Mouse (Mus musculus) retina, postnatal 7 days (tissue): ENCODE results near the gene Csdc2.
"Not testable (repeated sequence)": the region's sequence is repeated elsewhere in the genome, so short reads cannot be mapped to it uniquely, and the experiment has no call there.

Source experiments
- DNase-seq: peaks from one replicate; pipeline ENCODE4 v3.0.0-alpha.2; 2012; ENCODE audit warnings: low read depth, low spot score

Csdc2 gene

DNA sequence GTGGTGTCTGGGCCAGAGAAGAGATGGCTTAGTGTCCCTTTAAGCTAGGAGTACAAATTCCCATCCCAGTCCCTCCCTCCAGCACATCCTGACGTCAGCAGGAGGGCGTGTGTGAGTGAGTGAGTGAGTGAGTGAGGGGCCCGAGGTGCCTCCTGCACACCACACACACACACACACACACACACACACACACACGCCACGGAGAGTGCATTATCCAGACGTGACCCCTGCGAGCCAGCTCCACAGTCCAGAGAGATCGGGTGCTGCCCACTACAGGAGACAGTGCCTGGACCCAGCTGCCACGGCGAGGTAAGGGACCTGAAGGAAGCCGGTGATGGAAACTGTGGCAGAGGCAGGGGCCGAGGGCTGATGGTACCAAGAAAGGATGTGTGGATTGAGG, at the start of gene Csdc2:
Gene Csdc2, plus strand, starts transcription at position 81 of the 400 bp plus-strand sequence.
- peak; percentile 55 for DNase-seq

DNA sequence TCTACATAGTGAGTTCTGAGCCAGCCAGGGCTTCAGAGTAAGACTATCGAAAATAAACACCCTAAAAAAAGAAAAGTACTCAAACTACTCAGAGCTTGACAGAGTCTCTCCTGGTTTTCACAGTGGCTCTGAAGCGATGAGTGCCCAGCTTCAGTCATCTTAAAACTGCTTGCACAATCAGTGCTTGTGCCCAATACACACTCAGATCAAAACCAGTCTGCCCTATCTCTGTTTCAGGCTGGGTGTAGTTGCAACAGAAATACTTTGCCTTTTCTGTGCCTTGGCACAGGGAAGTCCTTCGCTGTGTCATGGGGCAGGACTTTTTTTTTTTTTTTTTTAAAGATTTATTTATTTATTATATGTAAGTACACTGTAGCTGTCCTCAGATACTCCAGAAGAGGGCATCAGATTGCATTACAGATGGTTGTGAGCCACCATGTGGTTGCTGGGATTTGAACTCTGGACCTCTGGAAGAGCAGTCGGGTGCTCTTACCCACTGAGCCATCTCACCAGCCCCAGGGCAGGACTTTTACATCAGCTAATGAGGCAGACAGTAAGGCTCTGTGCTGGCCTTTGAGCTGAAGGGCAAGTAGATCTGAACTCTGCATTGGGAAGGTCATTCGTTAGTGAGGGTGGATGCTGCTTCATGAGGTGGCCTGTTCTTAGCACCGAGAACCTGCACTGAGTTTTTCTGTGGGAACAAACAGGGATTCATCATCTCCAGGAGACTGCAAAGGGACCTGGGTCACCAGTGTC, 49.6 kb upstream of the Csdc2 start:
- no peak for DNase-seq

- DNase-seq, result no peak
Observed at GRCm38 (mm10) chr15:81889175-81889574, 47.4 kb upstream of the Csdc2 start.

- DNase-seq, result no peak
Observed at GRCm38 (mm10) chr15:81891140-81891802, 45.3 kb upstream of the Csdc2 start.

DNA sequence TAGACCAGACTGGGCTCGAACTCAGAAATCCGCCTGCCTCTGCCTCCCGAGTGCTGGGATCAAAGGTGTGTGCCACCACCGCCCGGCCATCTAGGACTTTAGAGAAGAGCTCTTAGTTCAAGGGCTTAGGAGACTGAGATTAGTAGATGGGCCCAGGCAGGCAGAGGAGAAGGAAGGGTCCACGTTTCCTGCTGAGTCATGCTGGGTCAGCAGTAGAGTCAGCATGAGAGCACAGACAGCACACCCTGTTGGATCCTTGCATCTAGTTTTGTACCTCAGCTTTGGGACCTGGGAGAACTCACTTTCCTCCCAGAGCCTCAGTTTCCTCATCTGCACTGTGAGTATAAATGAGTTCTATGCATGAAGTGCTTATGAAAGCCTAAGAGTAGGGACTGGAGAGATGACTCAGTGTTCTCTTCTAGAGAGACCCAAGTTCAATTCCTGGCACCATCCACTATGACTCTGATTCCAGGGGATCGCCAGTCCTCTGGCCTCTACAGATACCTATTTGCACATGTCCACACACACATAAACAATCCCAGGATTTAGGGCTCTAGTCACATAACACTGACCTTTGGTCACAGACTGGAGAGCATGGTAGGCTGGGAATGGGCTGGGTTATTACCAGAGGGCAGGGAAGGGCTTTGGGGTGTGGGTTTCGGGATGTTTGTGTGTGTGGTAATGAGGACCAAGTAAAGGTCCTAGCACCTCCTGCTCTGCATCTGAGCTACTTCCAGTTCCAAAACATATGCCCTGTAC, 44.6 kb upstream of the Csdc2 start:
- DNase-seq, result no peak

DNA sequence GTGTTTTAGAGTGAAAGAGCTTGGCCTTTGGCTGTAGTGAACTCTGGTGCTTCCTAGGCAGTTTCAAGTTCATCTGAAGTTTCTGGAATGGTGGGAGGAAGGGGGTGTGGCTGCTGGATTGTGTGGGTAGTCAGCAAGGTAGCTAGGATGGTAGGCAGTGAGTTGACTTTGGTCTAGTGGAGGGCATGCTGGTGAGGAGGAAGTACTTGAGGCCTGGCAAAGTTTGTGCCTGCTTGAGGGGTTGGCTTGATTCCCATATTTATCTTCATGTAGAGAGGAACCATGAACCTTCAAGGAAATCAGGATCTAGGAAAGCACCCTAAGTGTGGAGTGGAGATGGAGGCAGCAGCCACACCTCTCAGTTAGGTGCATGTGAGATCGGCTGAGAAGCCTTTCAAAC, 42.6 kb upstream of the Csdc2 start:
- no peak for DNase-seq

GRCm38 (mm10) chr15:81896407-81896806, 40.2 kb upstream of the Csdc2 start:
- DNase-seq, result no peak

- DNase-seq, result no peak
Observed at GRCm38 (mm10) chr15:81897607-81898285, 38.8 kb upstream of the Csdc2 start.

GRCm38 (mm10) chr15:81898751-81899150, 37.8 kb upstream of the Csdc2 start:
- DNase-seq, result no peak

DNA sequence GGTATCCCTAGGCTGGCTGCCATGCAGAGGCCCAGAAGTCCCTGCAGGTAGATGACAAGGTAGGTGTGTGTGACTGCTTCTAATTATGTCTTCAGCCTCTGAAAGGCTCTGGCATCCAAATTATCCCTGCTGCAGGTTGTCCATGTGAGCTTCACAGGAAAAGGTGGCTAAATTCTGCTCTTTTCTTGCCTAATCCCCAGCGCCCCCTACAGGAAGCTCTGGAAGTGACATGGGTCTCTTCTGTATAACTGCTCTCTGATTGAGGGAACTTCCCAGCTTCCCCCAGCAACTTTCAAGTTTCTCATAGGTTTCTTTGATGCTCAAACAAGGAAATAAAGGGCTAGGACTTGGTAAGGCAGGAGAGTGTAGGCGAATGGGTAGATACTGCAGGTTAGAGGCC, 31.6 kb upstream of the Csdc2 start:
- peak; percentile 67 for DNase-seq

GRCm38 (mm10) chr15:81907953-81908352, 28.6 kb upstream of the Csdc2 start:
- DNase-seq, result no peak

DNA sequence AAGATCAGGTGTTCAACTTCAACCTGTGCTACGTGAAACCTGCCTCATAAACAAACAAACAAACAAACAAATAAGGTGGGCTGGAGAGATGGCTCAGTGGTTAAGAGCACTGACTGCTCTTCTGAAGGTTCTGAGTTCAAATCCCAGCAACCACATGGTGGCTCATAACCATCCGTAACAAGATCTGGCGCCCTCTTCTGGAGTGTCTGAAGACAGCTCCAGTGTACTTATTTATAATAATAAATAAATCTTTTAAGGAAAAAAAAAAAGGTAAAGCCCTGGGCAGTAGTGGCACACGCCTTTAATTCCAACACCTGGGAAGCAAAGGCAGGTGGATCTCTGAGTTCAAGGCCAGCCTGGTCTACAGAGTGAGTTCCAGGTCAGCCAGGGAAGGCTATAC, 27.8 kb upstream of the Csdc2 start:
- not testable (repeated sequence) for DNase-seq

DNA sequence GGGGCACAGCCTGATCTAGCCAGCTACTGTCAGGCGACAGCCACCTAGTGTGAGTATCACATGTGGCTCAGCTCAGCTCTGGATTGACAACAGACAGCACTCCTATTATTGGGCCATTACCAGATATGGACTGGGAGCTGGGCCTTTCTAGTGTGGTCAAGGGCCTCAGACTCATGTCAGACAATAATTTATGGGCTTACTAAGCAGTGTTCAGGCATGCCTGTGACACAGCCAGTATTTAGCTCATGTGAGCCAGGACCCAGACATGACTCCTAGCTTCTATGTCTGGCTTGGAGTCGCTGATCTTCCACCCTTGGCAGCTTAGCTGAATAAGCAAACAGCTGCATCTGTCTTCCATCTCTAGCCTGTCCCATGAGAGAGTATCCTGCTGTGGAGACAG, 24.1 kb upstream of the Csdc2 start:
- DNase-seq, result no peak

DNA sequence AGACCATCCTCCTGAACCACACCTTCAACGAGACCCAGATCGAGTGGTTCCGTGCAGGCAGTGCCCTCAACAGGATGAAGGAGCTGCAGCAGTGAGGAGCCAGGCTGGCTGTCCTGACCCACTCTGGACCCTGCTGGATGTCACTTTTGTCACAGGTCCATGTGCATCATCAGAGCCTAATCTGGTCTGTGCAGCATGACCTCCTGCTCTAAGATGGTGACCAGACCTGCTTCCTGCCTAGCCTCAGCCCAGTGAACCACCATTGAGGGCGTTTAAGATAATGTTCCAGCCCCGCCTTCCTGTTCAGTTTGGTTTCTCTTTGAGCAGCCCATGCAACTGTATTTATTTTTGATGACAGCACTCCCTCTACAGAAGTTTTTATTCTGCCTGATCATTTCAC, 21.9 kb upstream of the Csdc2 start:
- DNase-seq, result no peak

GRCm38 (mm10) chr15:81915663-81916062, 20.9 kb upstream of the Csdc2 start:
- DNase-seq, result no peak

DNA sequence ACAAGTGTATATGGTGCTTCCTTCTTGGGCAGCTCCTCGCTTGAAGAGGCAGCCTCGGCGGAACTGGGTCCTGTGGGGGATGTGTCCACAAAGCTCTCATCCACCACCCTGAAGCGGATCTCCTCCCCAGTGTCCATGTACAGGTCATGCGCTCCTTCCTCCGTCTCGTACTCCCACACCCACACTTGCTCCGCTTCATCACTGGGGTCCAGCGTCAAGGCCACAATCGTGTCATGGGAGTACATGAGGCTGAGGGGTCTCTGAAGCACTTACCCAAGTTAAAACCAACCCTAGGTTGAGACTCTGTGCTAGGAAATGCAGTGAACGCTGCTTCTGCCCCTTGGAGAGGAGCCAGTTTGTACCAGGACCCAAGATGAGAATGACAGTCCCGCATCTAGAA, 19.4 kb upstream of the Csdc2 start:
- no peak for DNase-seq

GRCm38 (mm10) chr15:81917621-81918463, 18.7 kb upstream of the Csdc2 start:
- DNase-seq, result peak; percentile 59

GRCm38 (mm10) chr15:81919062-81919461, 17.5 kb upstream of the Csdc2 start:
- DNase-seq, result no peak

- no peak for DNase-seq
Observed at GRCm38 (mm10) chr15:81920546-81921217, 15.9 kb upstream of the Csdc2 start.

DNA sequence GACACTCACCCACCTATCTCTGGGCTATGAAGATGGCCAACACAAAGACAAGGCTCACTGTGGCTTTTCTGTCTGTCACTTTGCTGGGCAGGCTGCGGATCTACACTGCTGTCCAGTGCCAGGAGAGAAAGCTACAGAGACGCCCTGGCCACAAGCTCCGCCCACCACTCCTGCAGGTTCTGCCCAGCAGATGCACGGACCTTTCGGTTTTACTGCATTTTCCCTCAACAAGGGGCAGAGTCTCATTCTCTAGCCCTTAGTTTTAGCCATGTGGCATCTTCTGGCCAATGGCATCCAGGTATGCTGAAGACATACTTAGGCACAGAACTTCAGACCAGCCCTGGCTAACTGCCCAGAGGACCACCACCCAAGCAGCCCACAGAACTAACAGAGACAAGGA, 15.3 kb upstream of the Csdc2 start:
- no peak for DNase-seq

DNA sequence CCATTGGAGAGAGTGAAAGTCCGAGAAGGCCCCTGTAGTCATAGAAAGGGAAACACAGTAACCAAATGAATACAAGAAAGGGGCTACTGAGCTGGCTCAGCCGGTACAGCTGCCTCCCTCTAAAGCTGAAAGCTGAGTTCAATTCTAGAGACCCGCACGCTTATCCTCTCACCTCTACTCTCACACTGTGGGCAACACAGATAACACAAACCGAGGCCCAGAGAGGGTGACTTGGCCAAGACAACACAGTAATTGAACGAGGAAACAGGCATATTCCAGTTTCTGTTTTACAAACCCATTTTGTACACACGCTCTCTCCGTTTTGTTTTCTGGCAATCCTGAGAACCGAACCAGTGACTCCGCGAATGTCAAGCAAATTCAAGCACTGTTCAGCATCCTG, 11.6 kb upstream of the Csdc2 start:
- DNase-seq, result no peak
